ENCODE assay signal across 9 mouse cellular contexts in genomic region chr1:36547981-36548598, GRCm38 (mm10). TPM values are rescaled to one million over a fixed set of nuclear protein-coding genes. Genes with fewer than 3 reads are reported as not detected.
A peak's percentile ranks its signal among the peaks of the same experiment; 100 is the strongest.
DNase-seq lines count a peak whose midpoint lies in the region; ATAC-seq lines count a peak whose summit lies in the region.
"Had no signal": no experiment of that assay in that cellular context is flagged by ENCODE, and none has a peak within 500 bp of the region (broad histone marks: within the 10 kb centered on the region; RNA-seq: fewer than 3 reads in every experiment).

No protein-coding gene starts in this region.

- H3K27ac ChIP-seq in kidney, embryonic 15.5 days = peak overlapping the region; percentile 77
- peak overlapping the region; percentile 89 for H3K27ac ChIP-seq in embryonic facial prominence, embryonic 10.5 days (replicated peaks)
- 0 out of 2 replicates have a peak overlapping the region, but pooled peaks have one; percentile 35 for H3K27ac ChIP-seq in heart, embryonic 11.5 days (ENCODE audit: low read depth, low read length)
- H3K27ac ChIP-seq in limb, embryonic 10.5 days = peak overlapping the region; percentile 88; the same call in 1 of the 2 replicates
- peak overlapping the region; percentile 75 for H3K27ac ChIP-seq in neural tube, embryonic 15.5 days (replicated peaks)

- H3K4me2 ChIP-seq in kidney, embryonic 15.5 days = no peak overlapping the region
- H3K4me2 ChIP-seq in heart, embryonic 11.5 days = no peak overlapping the region; the same call in 1 of the 2 replicates
- H3K4me2 ChIP-seq in neural tube, embryonic 15.5 days = peak overlapping the region; percentile 15; the same call in 1 of the 2 replicates

- peaks cover 65% of the 10 kb centered on the region for H3K4me1 ChIP-seq in kidney, embryonic 15.5 days
- H3K4me1 ChIP-seq in embryonic facial prominence, embryonic 10.5 days = peaks cover 55% of the 10 kb centered on the region
- peaks cover 21% of the 10 kb centered on the region for H3K4me1 ChIP-seq in heart, embryonic 11.5 days (ENCODE audit: control insufficient read depth, insufficient read depth, low read length)
- H3K4me1 ChIP-seq in limb, embryonic 10.5 days = peaks cover 56% of the 10 kb centered on the region
- peaks cover 51% of the 10 kb centered on the region for H3K4me1 ChIP-seq in neural tube, embryonic 15.5 days

- 32% methylated on average over 9 of the region's 9 CpGs for WGBS in kidney, embryonic 15.5 days
- WGBS in embryonic facial prominence, embryonic 10.5 days = 48% methylated on average over 9 of the region's 9 CpGs
- WGBS in heart, embryonic 11.5 days (ENCODE audit: insufficient replicate concordance) = 36% methylated on average over 9 of the region's 9 CpGs
- WGBS in limb, embryonic 10.5 days = 55% methylated on average over 9 of the region's 9 CpGs
- 33% methylated on average over 9 of the region's 9 CpGs for WGBS in neural tube, embryonic 15.5 days

- H3K4me3 ChIP-seq in kidney, embryonic 15.5 days (replicated peaks) = no peak overlapping the region
- peak overlapping the region; percentile 72; the same call in 1 of the 2 replicates for H3K4me3 ChIP-seq in embryonic facial prominence, embryonic 10.5 days
- no peak overlapping the region for H3K4me3 ChIP-seq in heart, embryonic 11.5 days (ENCODE audit: low read depth, low read length)
- peak overlapping the region; percentile 71; the same call in 1 of the 2 replicates for H3K4me3 ChIP-seq in limb, embryonic 10.5 days
- no peak overlapping the region for H3K4me3 ChIP-seq in neural tube, embryonic 15.5 days (replicated peaks)

- ATAC-seq in kidney, embryonic 15.5 days (replicated peaks; ENCODE audit: low FRiP score) = no peak
- ATAC-seq in heart, embryonic 11.5 days (replicated peaks; ENCODE audit: insufficient number of reproducible peaks, low FRiP score, low TSS enrichment) = no peak
- no peak for ATAC-seq in neural tube, embryonic 15.5 days (ENCODE audit: low FRiP score)
- ATAC-seq in CD4-positive, CD25-positive, alpha-beta regulatory T cell, adult 4 months = no peak

- DNase-seq in kidney, adult 9 months = no peak
- DNase-seq in embryonic facial prominence, embryonic 10.5 days (ENCODE audit: low spot score) = peak; percentile 30
- no peak for DNase-seq in limb, embryonic 10.5 days (ENCODE audit: low spot score)
- no peak for DNase-seq in thymus, postnatal 25 days

- no peaks in the 10 kb centered on the region for H3K27me3 ChIP-seq in kidney, embryonic 15.5 days
- H3K27me3 ChIP-seq in embryonic facial prominence, embryonic 10.5 days (replicated peaks; ENCODE audit: low read depth, poor library complexity, severe bottlenecking) = no peaks in the 10 kb centered on the region
- H3K27me3 ChIP-seq in heart, embryonic 11.5 days (ENCODE audit: control insufficient read depth, insufficient read depth, low read length) = no peaks in the 10 kb centered on the region
- H3K27me3 ChIP-seq in limb, embryonic 10.5 days (ENCODE audit: low read depth, poor library complexity, severe bottlenecking) = no peaks in the 10 kb centered on the region
- no peaks in the 10 kb centered on the region for H3K27me3 ChIP-seq in neural tube, embryonic 15.5 days (replicated peaks)

- H3K9ac ChIP-seq in kidney, embryonic 15.5 days = no peak overlapping the region
- 0 out of 2 replicates have a peak overlapping the region, but pooled peaks have one; percentile 0 for H3K9ac ChIP-seq in heart, embryonic 11.5 days (ENCODE audit: low read depth, low read length)
- H3K9ac ChIP-seq in neural tube, embryonic 15.5 days (replicated peaks) = no peak overlapping the region; the same call in 1 of the 2 replicates

- no peaks in the 10 kb centered on the region for H3K9me3 ChIP-seq in kidney, embryonic 15.5 days (replicated peaks)
- H3K9me3 ChIP-seq in embryonic facial prominence, embryonic 10.5 days = no peaks in the 10 kb centered on the region
- no peaks in the 10 kb centered on the region for H3K9me3 ChIP-seq in heart, embryonic 11.5 days (replicated peaks; ENCODE audit: control insufficient read depth, low read length)
- no peaks in the 10 kb centered on the region for H3K9me3 ChIP-seq in limb, embryonic 10.5 days (replicated peaks)
- no peaks in the 10 kb centered on the region for H3K9me3 ChIP-seq in neural tube, embryonic 15.5 days (replicated peaks)

- H3K36me3 ChIP-seq in kidney, embryonic 15.5 days = peaks cover 58% of the 10 kb centered on the region
- H3K36me3 ChIP-seq in embryonic facial prominence, embryonic 10.5 days (replicated peaks) = peaks cover 52% of the 10 kb centered on the region
- peaks cover 41% of the 10 kb centered on the region for H3K36me3 ChIP-seq in heart, embryonic 11.5 days (ENCODE audit: control insufficient read depth, insufficient read depth, low read length)
- peaks cover 52% of the 10 kb centered on the region for H3K36me3 ChIP-seq in limb, embryonic 10.5 days
- peaks cover 42% of the 10 kb centered on the region for H3K36me3 ChIP-seq in neural tube, embryonic 15.5 days

RNA-seq across cellular contexts. Expression of gene Ankrd39, which starts 0.8 kb away (rescaled TPM):
- polyA plus RNA-seq in kidney, embryonic 15.5 days (2015; fragmentation: Nextera tagmentation; extraction: Ambion mirVana) = 26.2 and 26.3 TPM in 2 replicates
- 18.9 and 20.3 TPM in 2 replicates for polyA plus RNA-seq in embryonic facial prominence, embryonic 10.5 days (2016; fragmentation: Nextera tagmentation; extraction: Ambion mirVana)
- polyA plus RNA-seq in heart, embryonic 11.5 days (2014; fragmentation: Nextera tagmentation; extraction: Ambion mirVana) = 19.9 and 25.1 TPM in 2 replicates
- 19.5 and 20.3 TPM in 2 replicates for polyA plus RNA-seq in limb, embryonic 10.5 days (2016; fragmentation: Nextera tagmentation; extraction: Ambion mirVana)
- 29.4 and 33.0 TPM in 2 replicates for polyA plus RNA-seq in neural tube, embryonic 15.5 days (2015; fragmentation: Nextera tagmentation; extraction: Ambion mirVana)
- 10 to 100 TPM; 19.4 to 23.9 TPM for polyA plus RNA-seq in CD4-positive, CD25-positive, alpha-beta regulatory T cell, adult 4 months (2017; shearing (Covaris generic))

RNA-seq across cellular contexts. Expression of gene Gm42417, which starts 8.9 kb away (rescaled TPM):
- polyA plus RNA-seq in kidney, embryonic 15.5 days (2015; fragmentation: Nextera tagmentation; extraction: Ambion mirVana) = 0.32 and 0.75 TPM in 2 replicates
- 0.54 TPM in 1 of 2 replicates, not detected in the other for polyA plus RNA-seq in embryonic facial prominence, embryonic 10.5 days (2016; fragmentation: Nextera tagmentation; extraction: Ambion mirVana)
- 0.44 TPM in 1 of 2 replicates, not detected in the other for polyA plus RNA-seq in heart, embryonic 11.5 days (2014; fragmentation: Nextera tagmentation; extraction: Ambion mirVana)
- polyA plus RNA-seq in limb, embryonic 10.5 days (2016; fragmentation: Nextera tagmentation; extraction: Ambion mirVana) = 0.39 TPM in 1 of 2 replicates, not detected in the other
- 0.36 and 1.2 TPM in 2 replicates for polyA plus RNA-seq in neural tube, embryonic 15.5 days (2015; fragmentation: Nextera tagmentation; extraction: Ambion mirVana)
- 1 to 10 TPM in 1 of 2 experiments, not detected in 1; 2.3 TPM for polyA plus RNA-seq in CD4-positive, CD25-positive, alpha-beta regulatory T cell, adult 4 months (2017; shearing (Covaris generic))
- polyA plus RNA-seq: liver, embryonic 16.5 days had no signal

RNA-seq across cellular contexts. Expression of gene Sema4c, which starts 10.1 kb away (rescaled TPM):
- 19.3 and 23.3 TPM in 2 replicates for polyA plus RNA-seq in kidney, embryonic 15.5 days (2015; fragmentation: Nextera tagmentation; extraction: Ambion mirVana)
- polyA plus RNA-seq in embryonic facial prominence, embryonic 10.5 days (2016; fragmentation: Nextera tagmentation; extraction: Ambion mirVana) = 24.9 and 25.9 TPM in 2 replicates
- 0.96 and 2.1 TPM in 2 replicates for polyA plus RNA-seq in heart, embryonic 11.5 days (2014; fragmentation: Nextera tagmentation; extraction: Ambion mirVana)
- 28.5 and 34.2 TPM in 2 replicates for polyA plus RNA-seq in limb, embryonic 10.5 days (2016; fragmentation: Nextera tagmentation; extraction: Ambion mirVana)
- 20.5 and 20.8 TPM in 2 replicates for polyA plus RNA-seq in neural tube, embryonic 15.5 days (2015; fragmentation: Nextera tagmentation; extraction: Ambion mirVana)
- polyA plus RNA-seq in CD4-positive, CD25-positive, alpha-beta regulatory T cell, adult 4 months (2017; shearing (Covaris generic)) = under 1 TPM in 1 of 2 experiments, not detected in 1; 0.22 TPM

RNA-seq across cellular contexts. Expression of gene Ankrd23, which starts 11.4 kb away (rescaled TPM):
- 21.8 and 22.1 TPM in 2 replicates for polyA plus RNA-seq in kidney, embryonic 15.5 days (2015; fragmentation: Nextera tagmentation; extraction: Ambion mirVana)
- 15.5 and 16.6 TPM in 2 replicates for polyA plus RNA-seq in embryonic facial prominence, embryonic 10.5 days (2016; fragmentation: Nextera tagmentation; extraction: Ambion mirVana)
- 9.8 and 13.6 TPM in 2 replicates for polyA plus RNA-seq in heart, embryonic 11.5 days (2014; fragmentation: Nextera tagmentation; extraction: Ambion mirVana)
- 14.3 and 16.8 TPM in 2 replicates for polyA plus RNA-seq in limb, embryonic 10.5 days (2016; fragmentation: Nextera tagmentation; extraction: Ambion mirVana)
- 21.6 and 21.8 TPM in 2 replicates for polyA plus RNA-seq in neural tube, embryonic 15.5 days (2015; fragmentation: Nextera tagmentation; extraction: Ambion mirVana)
- polyA plus RNA-seq in CD4-positive, CD25-positive, alpha-beta regulatory T cell, adult 4 months (2017; shearing (Covaris generic)) = 100 to 1,000 TPM in 1 of 2 experiments, 10 to 100 TPM in 1; 39.3 to 112 TPM

RNA-seq across cellular contexts. Expression of gene Cnnm3, which starts 36.4 kb away (rescaled TPM):
- polyA plus RNA-seq in kidney, embryonic 15.5 days (2015; fragmentation: Nextera tagmentation; extraction: Ambion mirVana) = 3.7 and 4.0 TPM in 2 replicates
- polyA plus RNA-seq in embryonic facial prominence, embryonic 10.5 days (2016; fragmentation: Nextera tagmentation; extraction: Ambion mirVana) = 3.5 and 3.6 TPM in 2 replicates
- 2.5 and 3.9 TPM in 2 replicates for polyA plus RNA-seq in heart, embryonic 11.5 days (2014; fragmentation: Nextera tagmentation; extraction: Ambion mirVana)
- 3.6 and 4.5 TPM in 2 replicates for polyA plus RNA-seq in limb, embryonic 10.5 days (2016; fragmentation: Nextera tagmentation; extraction: Ambion mirVana)
- 3.1 and 4.5 TPM in 2 replicates for polyA plus RNA-seq in neural tube, embryonic 15.5 days (2015; fragmentation: Nextera tagmentation; extraction: Ambion mirVana)
- polyA plus RNA-seq in CD4-positive, CD25-positive, alpha-beta regulatory T cell, adult 4 months (2017; shearing (Covaris generic)) = 1 to 10 TPM; 7.5 to 7.6 TPM

Comparison
In these comparisons a context has a peak if more than half of its experiments do, and no peak if none do; other contexts are left out.
1. H3K27ac ChIP-seq: peak in every context shown above with its lines; median percentile 89 in embryonic facial prominence, embryonic 10.5 days; 88 in limb, embryonic 10.5 days; 77 in kidney, embryonic 15.5 days; 75 in neural tube, embryonic 15.5 days; 35 in heart, embryonic 11.5 days.
2. H3K4me3 ChIP-seq: peak in embryonic facial prominence, embryonic 10.5 days (single experiment) and limb, embryonic 10.5 days (single experiment); none in kidney, embryonic 15.5 days (single experiment), heart, embryonic 11.5 days (single experiment) and neural tube, embryonic 15.5 days (single experiment).